Mouse (Mus musculus) kidney, embryonic 16.5 days (tissue): ENCODE data around the gene Pde4b. TPM values are rescaled to one million over a fixed set of nuclear protein-coding genes. Genes with fewer than 3 reads are reported as not detected.

Source experiments
- ATAC-seq: fragments of 200-750 bp; cut with Nextera tagmentation; 2 replicates; pipeline ENCODE4 v1.8.0; 2017; ENCODE audit warnings: moderate TSS enrichment; ENCODE audit not compliant: low FRiP score, low TSS enrichment
- H3K27ac ChIP-seq: fragments of 300-500 bp; sonication (generic); 2 replicates; pipeline ENCODE4 v1.5.1; 2014; ENCODE audit warnings: low read length
- H3K27me3 ChIP-seq: fragments of 300-500 bp; sonication (generic); 2 replicates; pipeline ENCODE4 v1.6.1; 2014; ENCODE audit warnings: low read length, control low read depth, mixed read lengths; ENCODE audit not compliant: insufficient read depth
- H3K36me3 ChIP-seq: fragments of 300-500 bp; sonication (generic); 2 replicates; pipeline ENCODE4 v1.6.1; 2014; ENCODE audit warnings: low read length, control low read depth, mixed read lengths; ENCODE audit not compliant: insufficient read depth
- H3K4me1 ChIP-seq: fragments of 300-500 bp; sonication (generic); 2 replicates; pipeline ENCODE4 v1.6.1; 2014; ENCODE audit warnings: low read length, control low read depth, mixed read lengths; ENCODE audit not compliant: insufficient read depth
- H3K4me2 ChIP-seq: fragments of 300-500 bp; sonication (generic); replicated peaks from 2 replicates; pipeline ENCODE4 v1.6.1; 2014; ENCODE audit warnings: low read depth, low read length
- H3K4me3 ChIP-seq: fragments of 300-500 bp; sonication (generic); 2 replicates; pipeline ENCODE4 v1.5.1; 2014; ENCODE audit warnings: mild to moderate bottlenecking, low read length
- H3K9ac ChIP-seq: fragments of 300-500 bp; sonication (generic); replicated peaks from 2 replicates; pipeline ENCODE4 v1.6.1; 2014; ENCODE audit warnings: low read length
- H3K9me3 ChIP-seq: fragments of 300-500 bp; sonication (generic); 2 replicates; pipeline ENCODE4 v1.6.1; 2016; ENCODE audit warnings: low read length, control low read depth
- WGBS: fragments of 180-500 bp; shearing (Covaris S2); extraction: QIAGEN DNeasy Blood & Tissue Kit; methylation state at CpG from one replicate; pipeline ENCODE4 v1.1.7; 2014; 5-methylcytosine and 5-hydroxymethylcytosine counted together
- polyA plus RNA-seq: library from polyadenylated mRNA; unstranded; fragments of >200 nt; fragmentation: Nextera tagmentation; extraction: Ambion mirVana; gene quantifications from 2 replicates; pipeline ENCODE4 v1.2.1, GENCODE M21; 2015

Pde4b gene
- polyA plus RNA-seq, 1 experiment from 2014 or later: 15.5 TPM

- no peak for ATAC-seq
- no peaks in the 10 kb centered on the region for H3K27me3 ChIP-seq
Measured at GRCm38 (mm10) chr4:102368105-102368735, 280.9 kb downstream of the Pde4b start.

DNA sequence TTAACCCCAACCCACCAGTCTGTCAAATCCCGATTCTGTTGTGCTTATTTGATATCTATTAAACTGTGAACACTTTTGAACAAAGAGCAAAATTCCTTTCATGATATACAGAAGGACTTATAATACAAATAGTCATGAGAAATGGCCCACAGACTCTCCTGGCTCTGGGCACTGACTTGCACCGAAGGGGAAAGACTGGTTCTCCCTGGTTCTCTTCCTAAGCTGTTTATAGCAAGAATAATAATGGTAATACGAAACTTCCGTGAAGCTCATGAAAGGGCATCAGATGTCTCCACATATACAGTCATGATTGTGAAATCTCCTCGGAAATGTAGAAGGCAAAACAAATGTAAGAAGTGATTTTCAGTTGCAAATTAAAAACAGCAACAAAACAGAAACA, 287.3 kb downstream of the Pde4b start:
- H3K9ac ChIP-seq: no peak overlapping the region
- H3K27me3 ChIP-seq: no peaks in the 10 kb centered on the region
- no peaks in the 10 kb centered on the region for H3K9me3 ChIP-seq
- ATAC-seq: no peak
- H3K4me1 ChIP-seq: no peaks in the 10 kb centered on the region
- no peak overlapping the region for H3K4me2 ChIP-seq
- H3K4me3 ChIP-seq: no peak overlapping the region
- 64% methylated on average over 5 of the region's 5 CpGs for WGBS
- H3K36me3 ChIP-seq: no peaks in the 10 kb centered on the region
- no peak overlapping the region for H3K27ac ChIP-seq

More at GRCm38 (mm10) chr4:102368105-102368735, 280.9 kb downstream of the Pde4b start:
- H3K4me3 ChIP-seq: no peak overlapping the region
- WGBS: 51% methylated on average over 9 of the region's 9 CpGs
- H3K36me3 ChIP-seq: no peaks in the 10 kb centered on the region
- no peak overlapping the region for H3K4me2 ChIP-seq
- H3K27ac ChIP-seq: no peak overlapping the region
- H3K4me1 ChIP-seq: no peaks in the 10 kb centered on the region
- no peaks in the 10 kb centered on the region for H3K9me3 ChIP-seq
- no peak overlapping the region for H3K9ac ChIP-seq

DNA sequence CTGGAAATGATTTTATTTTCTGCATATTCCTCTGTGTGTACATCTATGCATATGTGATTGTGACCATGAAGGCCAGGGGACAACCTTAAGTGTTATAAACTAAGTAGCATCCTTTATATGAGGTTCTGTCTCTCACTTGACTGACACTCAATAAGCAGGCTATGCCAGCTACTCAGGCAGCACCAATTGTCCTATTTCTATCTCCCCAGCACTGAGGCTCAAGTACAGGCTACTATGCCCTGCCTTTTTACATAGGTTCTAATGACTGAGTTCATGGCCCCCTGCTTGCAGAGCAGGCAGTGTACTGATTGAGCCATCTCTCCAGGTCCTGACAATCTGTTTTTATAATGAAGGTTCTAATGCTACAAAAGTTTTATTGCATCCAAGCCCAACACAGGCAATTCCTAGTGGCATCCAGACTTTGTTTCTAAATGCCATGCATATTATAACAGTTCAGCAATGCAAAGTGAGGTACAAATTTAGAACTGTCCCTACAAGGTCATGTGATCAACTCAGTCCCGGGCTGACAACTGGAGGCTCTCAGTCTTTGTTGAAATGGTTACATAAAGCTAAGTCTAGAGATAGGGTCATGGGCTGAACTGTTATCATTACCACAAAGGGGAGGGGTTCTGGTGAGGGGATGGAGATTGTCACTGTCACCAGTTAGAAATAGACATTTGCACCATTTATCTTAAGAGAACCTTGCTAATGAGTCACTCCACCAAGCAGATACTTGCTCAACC, 295.6 kb downstream of the Pde4b start:
- no peaks in the 10 kb centered on the region for H3K36me3 ChIP-seq
- H3K27me3 ChIP-seq: no peaks in the 10 kb centered on the region
- no peaks in the 10 kb centered on the region for H3K9me3 ChIP-seq
- H3K9ac ChIP-seq: no peak overlapping the region
- no peak overlapping the region for H3K4me2 ChIP-seq
- WGBS: 76% methylated on average over 1 of the region's 1 CpGs
- ATAC-seq: no peak
- H3K4me1 ChIP-seq: no peaks in the 10 kb centered on the region
- no peak overlapping the region for H3K27ac ChIP-seq
- H3K4me3 ChIP-seq: no peak overlapping the region

GRCm38 (mm10) chr4:102393605-102394004, 306.3 kb downstream of the Pde4b start:
- no peak overlapping the region for H3K9ac ChIP-seq
- no peaks in the 10 kb centered on the region for H3K4me1 ChIP-seq
- H3K27ac ChIP-seq: no peak overlapping the region
- no peak overlapping the region for H3K4me3 ChIP-seq
- H3K4me2 ChIP-seq: no peak overlapping the region
- H3K36me3 ChIP-seq: no peaks in the 10 kb centered on the region
- no peak for ATAC-seq
- 65% methylated on average over 2 of the region's 2 CpGs for WGBS
- no peaks in the 10 kb centered on the region for H3K27me3 ChIP-seq
- H3K9me3 ChIP-seq: peaks cover 6% of the 10 kb centered on the region

DNA sequence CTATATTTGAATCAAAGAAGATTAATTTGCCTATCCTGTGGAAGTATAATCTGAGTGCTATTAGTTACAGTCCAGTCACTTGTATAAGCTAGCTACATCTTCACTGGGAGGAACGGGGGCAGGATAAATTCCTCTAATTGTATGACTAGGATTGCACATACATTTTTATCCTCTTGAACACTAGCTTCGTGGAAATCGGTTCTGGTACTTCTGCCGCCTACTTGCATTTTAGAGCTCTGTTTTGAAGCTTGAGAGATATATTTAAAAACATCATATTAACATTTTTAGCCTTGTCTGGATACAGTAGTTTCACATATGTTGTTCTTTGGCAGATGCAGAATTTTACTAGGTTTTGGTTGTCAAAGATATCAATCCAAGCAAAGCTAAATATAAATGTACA, 310.0 kb downstream of the Pde4b start:
- Histone ChIP-seq H3K27ac (no peak overlapping the region), H3K4me2 (no peak overlapping the region), H3K9ac (no peak overlapping the region), H3K27me3 (no peaks in the 10 kb centered on the region), H3K4me1 (no peaks in the 10 kb centered on the region), H3K9me3 (peaks cover 6% of the 10 kb centered on the region), H3K4me3 (no peak overlapping the region), H3K36me3 (no peaks in the 10 kb centered on the region)
- 92% methylated on average over 4 of the region's 4 CpGs for WGBS
- no peak for ATAC-seq

DNA sequence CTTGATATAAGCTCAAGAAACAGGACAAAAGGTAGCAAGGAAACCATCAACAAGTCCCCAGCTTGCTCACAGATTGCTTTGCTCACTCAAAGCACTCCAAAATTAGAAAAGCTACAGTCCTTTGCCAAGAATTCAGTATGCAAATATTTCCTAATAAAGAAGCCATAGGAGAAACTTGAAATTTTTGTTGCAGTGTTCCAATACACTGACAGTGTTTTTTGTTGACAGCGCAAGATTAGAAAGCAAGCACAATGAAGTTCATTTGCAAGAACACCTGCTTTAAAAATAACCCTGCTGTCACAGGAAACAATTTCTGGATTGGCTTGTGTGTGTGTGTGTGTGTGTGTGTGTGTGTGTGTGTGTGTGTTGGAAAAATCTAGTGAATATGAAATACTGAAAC, 311.2 kb downstream of the Pde4b start:
- Histone ChIP-seq H3K4me3 (no peak overlapping the region), H3K27me3 (no peaks in the 10 kb centered on the region), H3K27ac (no peak overlapping the region), H3K36me3 (no peaks in the 10 kb centered on the region), H3K9me3 (peaks cover 6% of the 10 kb centered on the region), H3K9ac (no peak overlapping the region), H3K4me2 (no peak overlapping the region), H3K4me1 (no peaks in the 10 kb centered on the region)
- ATAC-seq: no peak
- 100% methylated on average over 1 of the region's 1 CpGs for WGBS

DNA sequence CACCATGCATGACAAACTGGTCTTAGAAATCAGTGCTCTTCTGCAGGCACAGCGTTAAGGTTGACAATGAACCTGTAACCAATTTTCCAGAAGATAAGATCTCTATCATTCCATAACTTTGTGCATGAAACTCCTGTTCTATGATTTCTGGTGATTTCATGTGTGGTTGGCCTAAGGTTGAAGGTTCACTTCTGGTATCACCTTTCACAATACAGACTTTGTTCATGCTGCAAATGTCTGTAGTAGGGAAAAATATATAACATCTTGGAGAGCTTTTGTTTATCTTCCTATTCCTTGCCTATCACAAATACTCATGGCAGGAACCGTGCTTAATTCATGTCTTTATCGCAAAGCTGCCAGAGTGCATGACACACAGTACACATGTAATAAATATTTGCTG, 319.5 kb downstream of the Pde4b start:
- no peak overlapping the region for H3K9ac ChIP-seq
- H3K36me3 ChIP-seq: no peaks in the 10 kb centered on the region
- no peak for ATAC-seq
- no peak overlapping the region for H3K4me3 ChIP-seq
- no peaks in the 10 kb centered on the region for H3K27me3 ChIP-seq
- 57% methylated on average over 3 of the region's 3 CpGs for WGBS
- no peaks in the 10 kb centered on the region for H3K9me3 ChIP-seq
- no peak overlapping the region for H3K27ac ChIP-seq
- H3K4me1 ChIP-seq: peaks cover 2% of the 10 kb centered on the region; the same call in 1 of the 2 replicates
- no peak overlapping the region for H3K4me2 ChIP-seq

- Histone ChIP-seq H3K36me3 (no peaks in the 10 kb centered on the region), H3K9me3 (no peaks in the 10 kb centered on the region), H3K27me3 (no peaks in the 10 kb centered on the region), H3K4me3 (no peak overlapping the region), H3K27ac (no peak overlapping the region), H3K4me1 (peaks cover 2% of the 10 kb centered on the region; the same call in 1 of the 2 replicates), H3K4me2 (no peak overlapping the region), H3K9ac (no peak overlapping the region)
- no peak for ATAC-seq
- 37% methylated on average over 2 of the region's 2 CpGs for WGBS
Measured at GRCm38 (mm10) chr4:102408132-102408531, 320.8 kb downstream of the Pde4b start.

- ATAC-seq: no peak
- WGBS: 44% methylated on average over 4 of the region's 4 CpGs
- no peak overlapping the region for H3K27ac ChIP-seq
Measured at GRCm38 (mm10) chr4:102408938-102409337, 321.6 kb downstream of the Pde4b start.

DNA sequence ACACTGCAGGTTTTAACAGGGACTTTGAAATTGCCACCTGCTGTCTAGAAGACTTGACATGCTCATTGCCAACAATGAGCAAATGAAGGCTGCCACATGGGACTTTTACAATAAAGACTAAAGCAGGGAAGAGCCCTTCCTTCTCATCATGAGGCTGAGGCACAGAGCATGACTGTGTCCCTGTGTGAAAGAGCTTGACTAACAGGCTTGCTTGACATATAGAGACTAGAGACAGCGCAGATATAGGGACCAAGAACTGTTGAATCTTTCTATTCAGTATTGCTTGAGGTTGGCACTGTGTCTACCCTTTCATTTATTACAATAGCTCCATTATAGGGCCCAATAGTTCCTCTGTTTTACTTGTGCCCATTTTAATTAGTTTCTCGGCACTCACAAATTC, 325.8 kb downstream of the Pde4b start:
- no peaks in the 10 kb centered on the region for H3K36me3 ChIP-seq
- no peak overlapping the region for H3K9ac ChIP-seq
- ATAC-seq: no peak
- H3K27ac ChIP-seq: no peak overlapping the region
- 80% methylated on average over 2 of the region's 2 CpGs for WGBS
- no peaks in the 10 kb centered on the region for H3K27me3 ChIP-seq
- H3K4me1 ChIP-seq: peaks cover 2% of the 10 kb centered on the region; the same call in 1 of the 2 replicates
- H3K4me3 ChIP-seq: no peak overlapping the region
- no peak overlapping the region for H3K4me2 ChIP-seq
- no peaks in the 10 kb centered on the region for H3K9me3 ChIP-seq

More at GRCm38 (mm10) chr4:102408938-102409337, 321.6 kb downstream of the Pde4b start:
- Histone ChIP-seq H3K4me3 (no peak overlapping the region), H3K9me3 (no peaks in the 10 kb centered on the region), H3K9ac (no peak overlapping the region), H3K36me3 (no peaks in the 10 kb centered on the region), H3K27me3 (no peaks in the 10 kb centered on the region), H3K4me2 (no peak overlapping the region), H3K4me1 (peaks cover 2% of the 10 kb centered on the region; the same call in 1 of the 2 replicates)
